Mouse (Mus musculus) embryonic fibroblast, embryonic 13.5 days (primary cell): ENCODE results near the gene Ctrc.

Experiments used
- CTCF ChIP-seq: IDR thresholded peaks from 2 replicates; pipeline ENCODE4 v1.5.1; 2011; ENCODE audit warnings: mild to moderate bottlenecking, control low read depth, low read length, moderate library complexity, borderline replicate concordance; ENCODE audit not compliant: insufficient read depth
- POLR2A ChIP-seq: IDR thresholded peaks from 2 replicates; pipeline ENCODE4 v1.6.1; 2011; ENCODE audit warnings: low read depth, mild to moderate bottlenecking, control low read depth, low read length, moderate library complexity

- TF ChIP-seq CTCF = peak; percentile 92
- no peak for TF ChIP-seq POLR2A
These were observed 11.3 kb upstream of the Ctrc start for GRCm38 (mm10) chr4:141857422-141857930.
